Comparison of ENCODE assay signal across 11 mouse cellular contexts in genomic region chr14:7896126-7896525, GRCm38 (mm10).
DNase-seq lines count a peak whose midpoint lies in the region; ATAC-seq lines count a peak whose summit lies in the region.
"Had no signal": no experiment of that assay in that cellular context is flagged by ENCODE, and none has a peak within 500 bp of the region (broad histone marks: within the 10 kb centered on the region; RNA-seq: fewer than 3 reads in every experiment).

No protein-coding gene starts in this region.

- no peak overlapping the region for H3K4me2 ChIP-seq in embryonic facial prominence, embryonic 15.5 days (replicated peaks)
- H3K4me2 ChIP-seq in limb, embryonic 11.5 days (ENCODE audit: low read depth, severe bottlenecking), result no peak overlapping the region; the same call in 1 of the 2 replicates
- H3K4me2 ChIP-seq: forebrain, embryonic 13.5 days had no signal

- H3K27me3 ChIP-seq in embryonic facial prominence, embryonic 15.5 days, result no peaks in the 10 kb centered on the region
- H3K27me3 ChIP-seq in limb, embryonic 11.5 days (ENCODE audit: control insufficient read depth, insufficient read depth, low read length), result no peaks in the 10 kb centered on the region
- H3K27me3 ChIP-seq: forebrain, embryonic 13.5 days had no signal

- no peak overlapping the region for H3K9ac ChIP-seq in embryonic facial prominence, embryonic 15.5 days
- no peak overlapping the region for H3K9ac ChIP-seq in limb, embryonic 11.5 days (ENCODE audit: low read length)
- H3K9ac ChIP-seq: forebrain, embryonic 13.5 days had no signal

- peak; percentile 44 for DNase-seq in kidney, adult 18-20 months
- no peak for DNase-seq in limb, embryonic 11.5 days (ENCODE audit: low spot score)
- peak; percentile 78 for DNase-seq in lung, postnatal 36 days
- DNase-seq in adrenal gland, adult 18-20 months (ENCODE audit: low spot score in 2 of 2), result no peak
- DNase-seq in spleen, adult 12 weeks (ENCODE audit: low spot score), result no peak
- no peak for DNase-seq in gastrocnemius, postnatal 25 days
- DNase-seq: heart, postnatal 36 days; right cerebral cortex, adult 18-20 months had no signal

- no peaks in the 10 kb centered on the region for H3K9me3 ChIP-seq in embryonic facial prominence, embryonic 15.5 days (replicated peaks)
- no peaks in the 10 kb centered on the region for H3K9me3 ChIP-seq in limb, embryonic 11.5 days (ENCODE audit: control insufficient read depth, low read length)
- H3K9me3 ChIP-seq: forebrain, embryonic 13.5 days had no signal

- no peak overlapping the region for H3K4me3 ChIP-seq in embryonic facial prominence, embryonic 15.5 days (replicated peaks)
- no peak overlapping the region for H3K4me3 ChIP-seq in limb, embryonic 11.5 days (ENCODE audit: low read depth, low read length)
- H3K4me3 ChIP-seq: forebrain, embryonic 13.5 days; myocyte had no signal

- ATAC-seq in embryonic facial prominence, embryonic 15.5 days (ENCODE audit: insufficient number of reproducible peaks, low FRiP score, low TSS enrichment, low read depth), result no peak
- ATAC-seq in limb, embryonic 11.5 days (ENCODE audit: insufficient number of reproducible peaks, low FRiP score, low TSS enrichment, low read depth), result no peak
- ATAC-seq: forebrain, embryonic 13.5 days had no signal

- H3K4me1 ChIP-seq in embryonic facial prominence, embryonic 15.5 days, result peaks cover 23% of the 10 kb centered on the region
- H3K4me1 ChIP-seq in limb, embryonic 11.5 days (ENCODE audit: control insufficient read depth, insufficient read depth, low read length), result peaks cover 29% of the 10 kb centered on the region

- H3K27ac ChIP-seq in embryonic facial prominence, embryonic 15.5 days (replicated peaks), result peak overlapping the region; percentile 58
- peak overlapping the region; percentile 88 for H3K27ac ChIP-seq in limb, embryonic 11.5 days (replicated peaks; ENCODE audit: low read depth, low read length)
- H3K27ac ChIP-seq: forebrain, embryonic 13.5 days had no signal

- H3K36me3 ChIP-seq in embryonic facial prominence, embryonic 15.5 days, result peaks cover 59% of the 10 kb centered on the region
- peaks cover 17% of the 10 kb centered on the region for H3K36me3 ChIP-seq in limb, embryonic 11.5 days (ENCODE audit: control insufficient read depth, insufficient read depth, low read length)

- WGBS in embryonic facial prominence, embryonic 15.5 days, result 75% methylated on average over 9 of the region's 9 CpGs
- WGBS in limb, embryonic 11.5 days, result 75% methylated on average over 9 of the region's 9 CpGs

Comparison
In these comparisons a context has a peak if more than half of its experiments do, and no peak if none do; other contexts are left out.
1. DNase-seq: peak in kidney, adult 18-20 months (single experiment) and lung, postnatal 36 days (single experiment); none in limb, embryonic 11.5 days (single experiment), adrenal gland, adult 18-20 months (0 of 2), spleen, adult 12 weeks (single experiment) and gastrocnemius, postnatal 25 days (single experiment).